Mouse (Mus musculus) olfactory bulb, adult 2 months (tissue): ENCODE measurements at regions not wholly inside any gene's neighbourhood (a gene's known extent, or its start where the extent isn't known, plus 50 kb on each side); places are given as distances from the start of the nearest gene placed in this dataset.

ENCODE experiments used
- H3K27ac ChIP-seq: fragments of 200-500 bp; 2 replicates; pipeline ENCODE4 v1.5.1; 2012; ENCODE audit warnings: low read depth, low read length; ENCODE audit not compliant: insufficient read depth
- H3K4me1 ChIP-seq: fragments of 200-500 bp; 2 replicates; pipeline ENCODE4 v1.6.1; 2012; ENCODE audit warnings: low read length; ENCODE audit not compliant: control insufficient read depth, insufficient read depth
- H3K4me3 ChIP-seq: fragments of 200-500 bp; 2 replicates; pipeline ENCODE4 v1.5.1; 2012; ENCODE audit warnings: mild to moderate bottlenecking, low read depth, low read length, moderate library complexity; ENCODE audit not compliant: insufficient read depth
- CTCF ChIP-seq: fragments of 200-500 bp; IDR thresholded peaks from 2 replicates; pipeline ENCODE4 v1.5.1; 2012; ENCODE audit warnings: low read depth, mild to moderate bottlenecking, low read length, moderate library complexity; ENCODE audit not compliant: insufficient read depth
- POLR2A ChIP-seq: fragments of 200-500 bp; IDR thresholded peaks from 2 replicates; pipeline ENCODE4 v1.6.1; 2012; ENCODE audit warnings: mild to moderate bottlenecking, low read depth, low read length, moderate library complexity; ENCODE audit not compliant: insufficient read depth
- whole genome bisulfite sequencing: fragments of 180-500 bp; shearing (Covaris S2); methylation state at CpG from one replicate; pipeline ENCODE4 v1.1.7; 2018; 5-methylcytosine and 5-hydroxymethylcytosine counted together

GRCm38 (mm10) chr16:86302451-86303145 lies 401.0 kb upstream of the Adamts5 start:
- Histone ChIP-seq H3K27ac (no peak overlapping the region), H3K4me1 (no peaks in the 10 kb centered on the region), H3K4me3 (no peak overlapping the region)
- no peak for TF ChIP-seq POLR2A
- no peak for TF ChIP-seq CTCF
- WGBS: 80% methylated on average over 3 of the region's 3 CpGs

- WGBS: 43% methylated on average over 2 of the region's 2 CpGs
- no peaks in the 10 kb centered on the region for H3K4me1 ChIP-seq
- H3K27ac ChIP-seq: no peak overlapping the region
- no peak overlapping the region for H3K4me3 ChIP-seq
- no peak for TF ChIP-seq POLR2A
- TF ChIP-seq CTCF: no peak
These were observed 392.8 kb upstream of the Adamts5 start for GRCm38 (mm10) chr16:86294436-86294835.

- TF ChIP-seq CTCF (no peak), POLR2A (no peak)
- 89% methylated on average over 2 of the region's 2 CpGs for WGBS
- no peaks in the 10 kb centered on the region for H3K4me1 ChIP-seq
- no peak overlapping the region for H3K4me3 ChIP-seq
- H3K27ac ChIP-seq: no peak overlapping the region
These were observed 379.7 kb upstream of the Adamts5 start for GRCm38 (mm10) chr16:86281326-86281725.

GRCm38 (mm10) chr16:86277031-86277430 lies 375.4 kb upstream of the Adamts5 start:
- Histone ChIP-seq H3K4me3 (no peak overlapping the region), H3K4me1 (no peaks in the 10 kb centered on the region), H3K27ac (no peak overlapping the region)
- no peak for TF ChIP-seq POLR2A
- TF ChIP-seq CTCF: no peak
- 75% methylated on average over 1 of the region's 1 CpGs for WGBS

- 51% methylated on average over 8 of the region's 8 CpGs for WGBS
These were observed 360.0 kb upstream of the Adamts5 start for GRCm38 (mm10) chr16:86261612-86262011.

GRCm38 (mm10) chr16:86252630-86253029 lies 351.0 kb upstream of the Adamts5 start:
- no peaks in the 10 kb centered on the region for H3K4me1 ChIP-seq
- H3K27ac ChIP-seq: no peak overlapping the region
- no peak overlapping the region for H3K4me3 ChIP-seq
- TF ChIP-seq CTCF (no peak), POLR2A (no peak)

More at GRCm38 (mm10) chr16:86261612-86262011, 360.0 kb upstream of the Adamts5 start:
- H3K4me3 ChIP-seq: no peak overlapping the region
- no peak for TF ChIP-seq CTCF
- no peak for TF ChIP-seq POLR2A
- H3K4me1 ChIP-seq: no peaks in the 10 kb centered on the region
- no peak overlapping the region for H3K27ac ChIP-seq

GRCm38 (mm10) chr16:86250021-86250420 lies 348.4 kb upstream of the Adamts5 start:
- Histone ChIP-seq H3K4me3 (no peak overlapping the region), H3K27ac (no peak overlapping the region), H3K4me1 (no peaks in the 10 kb centered on the region)
- TF ChIP-seq POLR2A (no peak), CTCF (no peak)
- 91% methylated on average over 6 of the region's 6 CpGs for WGBS

- Histone ChIP-seq H3K27ac (no peak overlapping the region), H3K4me1 (no peaks in the 10 kb centered on the region), H3K4me3 (no peak overlapping the region)
- WGBS: 83% methylated on average over 2 of the region's 2 CpGs
- TF ChIP-seq CTCF (no peak), POLR2A (no peak)
These were observed 342.6 kb upstream of the Adamts5 start for GRCm38 (mm10) chr16:86244191-86244590.

GRCm38 (mm10) chr16:86242766-86243510 lies 341.3 kb upstream of the Adamts5 start:
- no peak overlapping the region for H3K27ac ChIP-seq
- WGBS: 92% methylated on average over 3 of the region's 3 CpGs
- no peaks in the 10 kb centered on the region for H3K4me1 ChIP-seq
- no peak overlapping the region for H3K4me3 ChIP-seq
- TF ChIP-seq CTCF (no peak), POLR2A (no peak)
